ENCODE assay signal across 8 mouse cellular contexts in genomic region chr8:104631975-104632374, GRCm38 (mm10). TPM values are rescaled to one million over a fixed set of nuclear protein-coding genes. Genes with fewer than 3 reads are reported as not detected.
A peak's percentile ranks its signal among the peaks of the same experiment; 100 is the strongest.
DNase-seq lines count a peak whose midpoint lies in the region; ATAC-seq and TF ChIP-seq lines count a peak whose summit lies in the region.
"Had no signal": no experiment of that assay in that cellular context is flagged by ENCODE, and none has a peak within 500 bp of the region (broad histone marks: within the 10 kb centered on the region; RNA-seq: fewer than 3 reads in every experiment).

No protein-coding gene starts in this region.

- H3K4me1 ChIP-seq in lung, postnatal 0 days (ENCODE audit: insufficient read depth, low read depth, low read length) = no peaks in the 10 kb centered on the region
- peaks cover 11% of the 10 kb centered on the region for H3K4me1 ChIP-seq in bone marrow macrophage, adult 2 months (ENCODE audit: control insufficient read depth, insufficient read depth, low read length)
- peaks cover 30 to 34% of the 10 kb centered on the region in 2 experiments for H3K4me1 ChIP-seq in heart, embryonic 14.5 days (ENCODE audit: control insufficient read depth in 2 of 2, insufficient read depth in 2 of 2, low read length in 2 of 2)

- ATAC-seq in lung, postnatal 0 days = no peak
- no peak for ATAC-seq in heart, embryonic 14.5 days (ENCODE audit: insufficient number of reproducible peaks, insufficient read depth, low FRiP score, low read depth)

- no peak overlapping the region for H3K9ac ChIP-seq in lung, postnatal 0 days (replicated peaks; ENCODE audit: low read depth)
- H3K9ac ChIP-seq in heart, embryonic 14.5 days (ENCODE audit: low read length) = peak overlapping the region; percentile 95

- TF ChIP-seq POLR2A in bone marrow macrophage, adult 2 months (IDR thresholded peaks at IDR 0.05; ENCODE audit: borderline replicate concordance, low read depth, low read length) = no peak

- no peaks in the 10 kb centered on the region for H3K79me2 ChIP-seq in macrophage (ENCODE audit: inconsistent target)

- no peak overlapping the region for H3K27ac ChIP-seq in lung, postnatal 0 days (ENCODE audit: low read length)
- H3K27ac ChIP-seq in bone marrow macrophage, adult 2 months (ENCODE audit: insufficient read depth, low read depth, low read length) = peak overlapping the region; percentile 94
- H3K27ac ChIP-seq in heart, embryonic 14.5 days (replicated peaks in 1 of 2; ENCODE audit: control insufficient read depth in 1 of 2, insufficient read depth in 1 of 2, low read depth in 2 of 2, low read length in 2 of 2) = peak overlapping the region; percentile 93 to 95
- H3K27ac ChIP-seq in macrophage = peak overlapping the region; percentile 21; the same call in 1 of the 2 replicates

- no peak for DNase-seq in lung, postnatal 0 days (ENCODE audit: low spot score)
- DNase-seq in lung, postnatal 14 days = no peak
- DNase-seq in cerebellum, postnatal 4 days (ENCODE audit: low spot score in 2 of 2) = no peak
- DNase-seq in adrenal gland, adult 18-20 months (ENCODE audit: low spot score in 2 of 2) = no peak

- peak overlapping the region; percentile 56 for H3K4me2 ChIP-seq in lung, postnatal 0 days (replicated peaks; ENCODE audit: low read depth, low read length)
- peak overlapping the region; percentile 80 for H3K4me2 ChIP-seq in heart, embryonic 14.5 days (ENCODE audit: low read length)

- no peak for TF ChIP-seq EP300 in lung, postnatal 0 days (IDR thresholded peaks at IDR 0.05)

- TF ChIP-seq CTCF in lung, postnatal 0 days (IDR thresholded peaks at IDR 0.05) = no peak
- TF ChIP-seq CTCF in bone marrow macrophage, adult 2 months (IDR thresholded peaks at IDR 0.05; ENCODE audit: low read depth, low read length) = no peak

- WGBS in lung, postnatal 0 days = 33% methylated on average over 5 of the region's 5 CpGs
- WGBS in heart, embryonic 14.5 days = 14% methylated on average over 5 of the region's 5 CpGs
- WGBS in macrophage (ENCODE audit: missing documents) = 14% methylated on average over 5 of the region's 5 CpGs

- H3K36me3 ChIP-seq in lung, postnatal 0 days (ENCODE audit: insufficient read depth, low read length) = 0 out of 2 replicates have a peak, but pooled peaks cover 6% of the 10 kb centered on the region
- H3K36me3 ChIP-seq in heart, embryonic 14.5 days (ENCODE audit: control insufficient read depth, insufficient read depth, low read length) = peaks cover 48% of the 10 kb centered on the region
- no peaks in the 10 kb centered on the region for H3K36me3 ChIP-seq in macrophage (ENCODE audit: inconsistent target)

- no peaks in the 10 kb centered on the region for H3K27me3 ChIP-seq in lung, postnatal 0 days (replicated peaks; ENCODE audit: insufficient read depth, low read length)
- H3K27me3 ChIP-seq in heart, embryonic 14.5 days (ENCODE audit: control insufficient read depth, insufficient read depth, low read length) = no peaks in the 10 kb centered on the region

- H3K4me3 ChIP-seq in lung, postnatal 0 days (ENCODE audit: low read depth, low read length) = no peak overlapping the region
- peak overlapping the region; percentile 62 for H3K4me3 ChIP-seq in bone marrow macrophage, adult 2 months (ENCODE audit: insufficient read depth, low read length)
- peak overlapping the region; percentile 45 to 76 for H3K4me3 ChIP-seq in heart, embryonic 14.5 days (ENCODE audit: control insufficient read depth in 1 of 2, insufficient read depth in 1 of 2, low read depth in 1 of 2, low read length in 2 of 2)
- H3K4me3 ChIP-seq in macrophage (ENCODE audit: inconsistent target) = peak overlapping the region; percentile 12; the same call in 1 of the 2 replicates

- H3K9me3 ChIP-seq in lung, postnatal 0 days (ENCODE audit: low read length) = no peaks in the 10 kb centered on the region
- H3K9me3 ChIP-seq in heart, embryonic 14.5 days (ENCODE audit: control insufficient read depth, low read length) = no peaks in the 10 kb centered on the region
- H3K9me3 ChIP-seq: megakaryocyte, embryonic 14.5 days had no signal

RNA-seq across cellular contexts. Expression of gene Rrad, which starts 0.8 kb away (rescaled TPM):
- polyA plus RNA-seq in lung, postnatal 0 days (2015; fragmentation: Nextera tagmentation; extraction: Ambion mirVana) = 19.9 and 22.6 TPM in 2 replicates
- 22.5 and 23.8 TPM in 2 replicates for polyA plus RNA-seq in bone marrow macrophage, adult 2 months (2012; ENCODE audit: insufficient read depth, insufficient read length, missing spikeins)
- 338 and 417 TPM in 2 replicates for polyA plus RNA-seq in heart, embryonic 14.5 days (2014; fragmentation: Nextera tagmentation; extraction: Ambion mirVana)
- total RNA-seq in macrophage (2018; cell fraction: chromatin; rRNA removed) = 1 to 10 TPM in 19 of 26 experiments, under 1 TPM in 4, not detected in 3; 0.70 to 4.2 (median 1.5) TPM
- 1 to 10 TPM; 1.8 to 7.6 (median 4.3) TPM for total RNA-seq in macrophage (2018; cell fraction: cytosol; rRNA removed)
- 1 to 10 TPM; 1.0 to 5.9 (median 3.4) TPM for total RNA-seq in macrophage (2018; cell fraction: nucleus; rRNA removed)
- 2.3 to 7.2 TPM (median 2.7 TPM) in 3 replicates for polyA plus RNA-seq in macrophage (2018)
- total RNA-seq in adrenal gland, adult 18-20 months (2021) = 1 to 10 TPM; 2.7 to 9.4 TPM

RNA-seq across cellular contexts. Expression of gene Cdh16, which starts 7.8 kb away (rescaled TPM):
- polyA plus RNA-seq in lung, postnatal 0 days (2015; fragmentation: Nextera tagmentation; extraction: Ambion mirVana) = 13.8 and 17.2 TPM in 2 replicates
- not detected in 2 replicates for polyA plus RNA-seq in bone marrow macrophage, adult 2 months (2012; ENCODE audit: insufficient read depth, insufficient read length, missing spikeins)
- polyA plus RNA-seq in heart, embryonic 14.5 days (2014; fragmentation: Nextera tagmentation; extraction: Ambion mirVana) = 21.5 and 26.4 TPM in 2 replicates
- total RNA-seq in macrophage (2018; cell fraction: chromatin; rRNA removed) = not detected
- total RNA-seq in macrophage (2018; cell fraction: cytosol; rRNA removed) = not detected
- not detected for total RNA-seq in macrophage (2018; cell fraction: nucleus; rRNA removed)
- not detected in 3 replicates for polyA plus RNA-seq in macrophage (2018)
- under 1 TPM in 1 of 2 experiments, not detected in 1; 0.86 TPM for total RNA-seq in adrenal gland, adult 18-20 months (2021)

RNA-seq across cellular contexts. Expression of gene Ciao2b, which starts 9.8 kb away (rescaled TPM):
- 70.2 and 72.9 TPM in 2 replicates for polyA plus RNA-seq in lung, postnatal 0 days (2015; fragmentation: Nextera tagmentation; extraction: Ambion mirVana)
- polyA plus RNA-seq in bone marrow macrophage, adult 2 months (2012; ENCODE audit: insufficient read depth, insufficient read length, missing spikeins) = 48.9 and 50.7 TPM in 2 replicates
- polyA plus RNA-seq in heart, embryonic 14.5 days (2014; fragmentation: Nextera tagmentation; extraction: Ambion mirVana) = 198 and 201 TPM in 2 replicates
- total RNA-seq in macrophage (2018; cell fraction: chromatin; rRNA removed) = 10 to 100 TPM in 15 of 26 experiments, 1 to 10 TPM in 11; 4.1 to 21.0 (median 12.6) TPM
- total RNA-seq in macrophage (2018; cell fraction: cytosol; rRNA removed) = 10 to 100 TPM; 20.0 to 42.6 (median 28.5) TPM
- total RNA-seq in macrophage (2018; cell fraction: nucleus; rRNA removed) = 10 to 100 TPM in 25 of 26 experiments, 1 to 10 TPM in 1; 6.3 to 32.2 (median 19.6) TPM
- polyA plus RNA-seq in macrophage (2018) = 33.8 to 37.1 TPM (median 34.4 TPM) in 3 replicates
- total RNA-seq in adrenal gland, adult 18-20 months (2021) = 10 to 100 TPM; 40.7 to 50.0 TPM

RNA-seq across cellular contexts. Expression of gene Pdp2, which starts 40.7 kb away (rescaled TPM):
- polyA plus RNA-seq in lung, postnatal 0 days (2015; fragmentation: Nextera tagmentation; extraction: Ambion mirVana) = 5.9 and 6.0 TPM in 2 replicates
- 8.0 and 9.1 TPM in 2 replicates for polyA plus RNA-seq in bone marrow macrophage, adult 2 months (2012; ENCODE audit: insufficient read depth, insufficient read length, missing spikeins)
- 5.4 and 6.4 TPM in 2 replicates for polyA plus RNA-seq in heart, embryonic 14.5 days (2014; fragmentation: Nextera tagmentation; extraction: Ambion mirVana)
- total RNA-seq in macrophage (2018; cell fraction: chromatin; rRNA removed) = 10 to 100 TPM in 5 of 26 experiments, 1 to 10 TPM in 21; 1.1 to 13.3 (median 4.3) TPM
- 10 to 100 TPM in 18 of 26 experiments, 1 to 10 TPM in 8; 5.2 to 16.0 (median 12.1) TPM for total RNA-seq in macrophage (2018; cell fraction: cytosol; rRNA removed)
- 10 to 100 TPM in 10 of 26 experiments, 1 to 10 TPM in 16; 3.9 to 21.3 (median 8.9) TPM for total RNA-seq in macrophage (2018; cell fraction: nucleus; rRNA removed)
- polyA plus RNA-seq in macrophage (2018) = 6.1 to 8.6 TPM (median 6.2 TPM) in 3 replicates
- total RNA-seq in adrenal gland, adult 18-20 months (2021) = 10 to 100 TPM; 34.8 to 34.9 TPM

Comparison
In these comparisons a context has a peak if more than half of its experiments do, and no peak if none do; other contexts are left out.
1. RNA of gene Rrad, which starts 0.8 kb away (polyA plus RNA-seq): 338 to 417 TPM in heart, embryonic 14.5 days; 22.5 to 23.8 TPM in bone marrow macrophage, adult 2 months, 19.9 to 22.6 TPM in lung, postnatal 0 days and 2.3 to 7.2 TPM in macrophage; every median in the first group is over 10 times any median in the second.
2. RNA of gene Cdh16, which starts 7.8 kb away (polyA plus RNA-seq): 21.5 to 26.4 TPM in heart, embryonic 14.5 days and 13.8 to 17.2 TPM in lung, postnatal 0 days; not detected in bone marrow macrophage, adult 2 months and not detected in macrophage; every median in the first group is over 10 times any median in the second.